Mouse (Mus musculus): ENCODE measurements at regions not wholly inside any gene's neighbourhood (a gene's known extent, or its start where the extent isn't known, plus 50 kb on each side); places are given as distances from the start of the nearest gene placed in this dataset.
A peak's percentile ranks its signal among the peaks of the same experiment; 100 is the strongest.

- peak; percentile 69 for DNase-seq (ENCODE audit: low spot score)
- H3K4me2 ChIP-seq (replicated peaks): no peak overlapping the region
- no peaks in the 10 kb centered on the region for H3K9me3 ChIP-seq (ENCODE audit: control insufficient read depth, low read length)
- no peaks in the 10 kb centered on the region for H3K36me3 ChIP-seq (replicated peaks; ENCODE audit: control insufficient read depth, insufficient read depth)
- H3K27me3 ChIP-seq (ENCODE audit: control insufficient read depth, insufficient read depth, low read length): no peaks in the 10 kb centered on the region
- 41% methylated on average over 6 of the region's 6 CpGs for WGBS
- H3K9ac ChIP-seq: no peak overlapping the region
- H3K4me3 ChIP-seq (replicated peaks; ENCODE audit: low read length): no peak overlapping the region
- no peaks in the 10 kb centered on the region for H3K4me1 ChIP-seq (replicated peaks; ENCODE audit: control insufficient read depth, insufficient read depth, low read length)
- no peak overlapping the region for H3K27ac ChIP-seq
- ATAC-seq (ENCODE audit: low FRiP score): no peak
Measured at GRCm38 (mm10) chr4:24249243-24249970, 246.8 kb upstream of the Mms22l start.

- DNase-seq (ENCODE audit: low spot score): no peak
- no peaks in the 10 kb centered on the region for H3K27me3 ChIP-seq (ENCODE audit: control insufficient read depth, insufficient read depth, low read length)
- no peak for ATAC-seq (ENCODE audit: low FRiP score)
- H3K4me3 ChIP-seq (replicated peaks; ENCODE audit: low read length): no peak overlapping the region
- H3K9me3 ChIP-seq (ENCODE audit: control insufficient read depth, low read length): no peaks in the 10 kb centered on the region
- H3K4me1 ChIP-seq (replicated peaks; ENCODE audit: control insufficient read depth, insufficient read depth, low read length): no peaks in the 10 kb centered on the region
- 59% methylated on average over 3 of the region's 3 CpGs for WGBS
- H3K36me3 ChIP-seq (replicated peaks; ENCODE audit: control insufficient read depth, insufficient read depth): no peaks in the 10 kb centered on the region
- H3K9ac ChIP-seq: no peak overlapping the region
- H3K4me2 ChIP-seq (replicated peaks): no peak overlapping the region
- H3K27ac ChIP-seq: no peak overlapping the region
Measured at GRCm38 (mm10) chr4:24278154-24278553, 218.1 kb upstream of the Mms22l start.
